Mouse (Mus musculus): ENCODE measurements around the gene Rnf114. TPM values are rescaled to one million over a fixed set of nuclear protein-coding genes. Genes with fewer than 3 reads are reported as not detected.

Rnf114 gene
- polyA plus RNA-seq (2015; fragmentation: Nextera tagmentation; extraction: Ambion mirVana) = 133 and 140 TPM in 2 replicates

GRCm38 (mm10) chr2:167491757-167492708 is at the start of gene Rnf114:
TSS of gene Rnf114 (plus strand) at chr2:167492645.
- WGBS = 3% methylated on average over 51 of the region's 52 CpGs

DNA sequence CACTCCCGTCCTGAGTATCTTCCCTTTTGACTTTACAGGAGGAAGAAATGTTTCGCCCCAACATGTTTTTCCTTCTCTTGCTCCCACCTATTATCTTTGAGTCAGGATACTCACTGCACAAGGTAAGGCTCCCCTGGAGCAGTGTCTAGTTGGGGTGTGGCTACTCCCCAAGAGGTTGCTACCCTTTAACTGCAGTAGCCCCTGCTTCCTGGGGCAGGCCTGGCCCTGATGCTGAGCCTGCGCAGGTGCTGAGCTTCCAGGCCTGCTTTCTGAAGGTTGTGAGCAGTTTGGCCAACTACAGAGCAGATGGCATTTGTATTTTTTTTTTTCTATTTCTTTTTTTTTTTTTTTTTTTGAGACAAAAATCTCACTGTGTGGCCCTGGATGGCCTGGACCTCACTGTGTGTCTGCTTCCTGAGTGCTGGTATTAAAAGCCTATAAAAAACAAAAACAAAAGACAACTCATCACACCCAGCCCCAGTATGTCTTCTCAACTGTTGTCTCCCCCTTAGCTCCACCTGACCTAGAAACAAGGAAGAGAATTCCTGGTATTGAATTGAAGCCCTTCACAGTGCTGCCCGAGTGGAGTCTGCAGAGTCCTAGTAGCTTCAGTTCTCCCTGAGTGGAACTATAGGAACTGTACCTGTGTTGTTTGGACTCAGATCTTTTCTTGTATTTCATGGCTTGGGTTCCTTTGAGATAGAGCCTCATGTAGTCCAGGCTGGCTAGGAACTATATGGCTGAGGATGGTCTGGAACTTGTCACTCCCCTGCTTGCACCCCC is 48.8 kb upstream of the Rnf114 start:
- WGBS = 92% methylated on average over 4 of the region's 4 CpGs
- Histone ChIP-seq H3K4me1 (replicated peaks; ENCODE audit: control insufficient read depth, insufficient read depth, low read length) (no peaks in the 10 kb centered on the region), H3K27ac (ENCODE audit: low read length) (no peak overlapping the region)

More at GRCm38 (mm10) chr2:167491757-167492708, at the start of gene Rnf114:
- peak within 1 kb of the TSS; percentile 99 for H3K27ac ChIP-seq (ENCODE audit: low read length)
- H3K4me1 ChIP-seq (replicated peaks; ENCODE audit: control insufficient read depth, insufficient read depth, low read length) = peaks cover 28% of the 10 kb centered on the region
- H3K4me3 ChIP-seq (replicated peaks; ENCODE audit: low read length) = peak within 1 kb of the TSS; percentile 100
- no peaks in the 10 kb centered on the region for H3K9me3 ChIP-seq (ENCODE audit: control insufficient read depth, low read length)
- peak; percentile 31 for ATAC-seq
- H3K9ac ChIP-seq (replicated peaks; ENCODE audit: low read depth, low read length) = peak within 1 kb of the TSS; percentile 92
- peak within 1 kb of the TSS; percentile 98 for H3K4me2 ChIP-seq (ENCODE audit: low read length)
- H3K27me3 ChIP-seq (replicated peaks; ENCODE audit: control insufficient read depth, insufficient read depth, low read length) = no peaks in the 10 kb centered on the region
- H3K36me3 ChIP-seq (ENCODE audit: control insufficient read depth, insufficient read depth) = no peaks in the 10 kb centered on the region

DNA sequence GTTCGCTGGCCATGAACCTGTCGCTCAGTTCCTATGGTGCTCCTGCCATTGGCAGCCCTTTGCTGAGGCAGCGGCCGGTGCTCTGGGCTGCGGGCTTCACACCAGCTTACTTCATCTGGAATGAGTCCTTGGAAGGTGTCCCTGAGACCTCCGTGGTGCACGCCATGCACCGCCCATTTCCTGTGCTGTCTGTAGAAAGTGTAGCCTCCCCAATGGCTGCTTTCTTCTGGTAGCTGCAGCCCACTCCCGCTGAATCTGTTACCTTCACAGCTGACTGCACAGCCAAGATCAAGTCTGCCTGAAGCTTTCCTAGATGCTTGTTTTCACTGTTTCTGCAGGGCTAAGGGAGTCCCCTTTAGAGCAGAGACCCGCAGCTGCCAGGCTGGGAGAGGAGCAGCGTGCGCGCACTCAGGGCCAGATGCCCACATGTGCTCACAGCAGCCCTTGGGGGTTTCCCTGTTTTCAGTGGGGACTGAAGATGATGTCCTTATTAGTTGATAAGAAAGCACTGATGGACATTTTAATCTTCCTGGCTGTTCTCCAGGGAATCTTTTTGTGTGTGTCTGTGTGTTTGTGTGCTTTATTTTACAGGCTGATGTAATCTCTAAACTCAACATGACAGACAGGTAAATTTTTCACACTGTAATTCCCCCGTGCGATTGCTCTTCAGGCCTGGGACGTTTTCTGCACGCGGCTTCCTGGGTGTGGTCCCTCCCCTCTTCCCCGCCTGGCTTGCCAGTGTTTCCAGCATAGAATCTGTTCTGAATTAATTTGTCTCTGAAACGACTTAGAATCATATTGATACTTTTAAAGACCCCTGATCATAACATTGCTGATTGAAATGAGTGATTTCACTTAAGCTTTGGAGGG is 46.3 kb upstream of the Rnf114 start:
- no peak overlapping the region for H3K27ac ChIP-seq (ENCODE audit: low read length)
- H3K27me3 ChIP-seq (replicated peaks; ENCODE audit: control insufficient read depth, insufficient read depth, low read length) = no peaks in the 10 kb centered on the region
- peaks cover 9% of the 10 kb centered on the region; the same call in 1 of the 2 replicates for H3K36me3 ChIP-seq (ENCODE audit: control insufficient read depth, insufficient read depth)
- H3K4me3 ChIP-seq (replicated peaks; ENCODE audit: low read length) = no peak overlapping the region
- no peak overlapping the region for H3K4me2 ChIP-seq (ENCODE audit: low read length)
- no peak overlapping the region for H3K9ac ChIP-seq (replicated peaks; ENCODE audit: low read depth, low read length)
- WGBS = 78% methylated on average over 20 of the region's 20 CpGs
- H3K4me1 ChIP-seq (replicated peaks; ENCODE audit: control insufficient read depth, insufficient read depth, low read length) = no peaks in the 10 kb centered on the region
- ATAC-seq = no peak
- no peaks in the 10 kb centered on the region for H3K9me3 ChIP-seq (ENCODE audit: control insufficient read depth, low read length)

More for the DNA sequence above, 48.8 kb upstream of the Rnf114 start:
- ATAC-seq = no peak
- H3K36me3 ChIP-seq (ENCODE audit: control insufficient read depth, insufficient read depth) = peaks cover 6% of the 10 kb centered on the region; the same call in 1 of the 2 replicates
- no peak overlapping the region for H3K4me2 ChIP-seq (ENCODE audit: low read length)
- H3K9me3 ChIP-seq (ENCODE audit: control insufficient read depth, low read length) = no peaks in the 10 kb centered on the region
- no peaks in the 10 kb centered on the region for H3K27me3 ChIP-seq (replicated peaks; ENCODE audit: control insufficient read depth, insufficient read depth, low read length)
- no peak overlapping the region for H3K4me3 ChIP-seq (replicated peaks; ENCODE audit: low read length)
- H3K9ac ChIP-seq (replicated peaks; ENCODE audit: low read depth, low read length) = no peak overlapping the region

DNA sequence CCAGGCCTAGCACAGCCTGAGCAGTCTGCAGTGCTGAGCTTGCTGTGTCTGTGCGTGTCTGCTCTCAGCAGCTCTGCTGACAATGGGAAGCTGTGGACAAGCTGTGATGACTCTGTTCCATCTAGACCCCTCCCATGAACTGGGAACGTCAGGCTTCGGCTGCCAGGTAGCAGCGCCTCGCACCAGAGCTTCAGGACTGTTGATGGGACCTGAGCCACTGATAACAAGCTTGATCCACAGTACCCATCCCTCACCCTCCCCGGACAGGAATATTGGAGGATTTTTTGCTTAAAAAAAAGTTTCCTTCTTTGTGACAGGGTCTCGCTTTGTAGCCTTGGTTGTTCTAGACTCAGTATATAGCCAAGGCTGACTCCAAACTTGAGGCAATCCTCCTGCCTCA is 45.2 kb upstream of the Rnf114 start:
- H3K36me3 ChIP-seq (ENCODE audit: control insufficient read depth, insufficient read depth) = peaks cover 9% of the 10 kb centered on the region; the same call in 1 of the 2 replicates
- H3K9ac ChIP-seq (replicated peaks; ENCODE audit: low read depth, low read length) = no peak overlapping the region
- H3K9me3 ChIP-seq (ENCODE audit: control insufficient read depth, low read length) = no peaks in the 10 kb centered on the region
- no peak for ATAC-seq
- H3K4me1 ChIP-seq (replicated peaks; ENCODE audit: control insufficient read depth, insufficient read depth, low read length) = no peaks in the 10 kb centered on the region
- H3K27ac ChIP-seq (ENCODE audit: low read length) = no peak overlapping the region
- no peak overlapping the region for H3K4me3 ChIP-seq (replicated peaks; ENCODE audit: low read length)
- H3K27me3 ChIP-seq (replicated peaks; ENCODE audit: control insufficient read depth, insufficient read depth, low read length) = no peaks in the 10 kb centered on the region
- H3K4me2 ChIP-seq (ENCODE audit: low read length) = no peak overlapping the region
- 95% methylated on average over 7 of the region's 7 CpGs for WGBS

DNA sequence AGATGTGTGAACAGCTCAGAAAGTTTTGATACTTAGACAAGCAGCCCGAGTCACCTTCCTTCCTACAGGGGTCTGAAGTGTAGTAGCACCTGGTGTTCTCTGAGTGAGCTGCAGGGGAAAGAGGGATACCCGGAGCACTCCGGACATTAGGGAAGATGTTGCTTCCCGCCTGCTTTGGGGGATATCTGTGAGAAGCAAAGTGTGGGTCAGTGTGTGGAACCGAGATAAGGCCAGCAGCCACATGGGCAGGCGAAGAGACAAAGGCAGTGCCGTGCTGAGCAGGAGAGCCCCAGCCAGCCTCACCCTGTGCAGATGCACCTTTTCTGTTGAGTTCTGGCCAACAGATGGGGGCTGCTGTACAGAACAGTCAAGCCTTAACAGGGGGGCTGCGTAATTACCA is 44.8 kb upstream of the Rnf114 start:
- Histone ChIP-seq H3K4me2 (ENCODE audit: low read length) (no peak overlapping the region), H3K9me3 (ENCODE audit: control insufficient read depth, low read length) (no peaks in the 10 kb centered on the region), H3K27ac (ENCODE audit: low read length) (no peak overlapping the region), H3K36me3 (ENCODE audit: control insufficient read depth, insufficient read depth) (peaks cover 9% of the 10 kb centered on the region; the same call in 1 of the 2 replicates), H3K27me3 (replicated peaks; ENCODE audit: control insufficient read depth, insufficient read depth, low read length) (no peaks in the 10 kb centered on the region), H3K4me1 (replicated peaks; ENCODE audit: control insufficient read depth, insufficient read depth, low read length) (no peaks in the 10 kb centered on the region), H3K4me3 (replicated peaks; ENCODE audit: low read length) (no peak overlapping the region), H3K9ac (replicated peaks; ENCODE audit: low read depth, low read length) (no peak overlapping the region)
- no peak for ATAC-seq
- 91% methylated on average over 8 of the region's 8 CpGs for WGBS

DNA sequence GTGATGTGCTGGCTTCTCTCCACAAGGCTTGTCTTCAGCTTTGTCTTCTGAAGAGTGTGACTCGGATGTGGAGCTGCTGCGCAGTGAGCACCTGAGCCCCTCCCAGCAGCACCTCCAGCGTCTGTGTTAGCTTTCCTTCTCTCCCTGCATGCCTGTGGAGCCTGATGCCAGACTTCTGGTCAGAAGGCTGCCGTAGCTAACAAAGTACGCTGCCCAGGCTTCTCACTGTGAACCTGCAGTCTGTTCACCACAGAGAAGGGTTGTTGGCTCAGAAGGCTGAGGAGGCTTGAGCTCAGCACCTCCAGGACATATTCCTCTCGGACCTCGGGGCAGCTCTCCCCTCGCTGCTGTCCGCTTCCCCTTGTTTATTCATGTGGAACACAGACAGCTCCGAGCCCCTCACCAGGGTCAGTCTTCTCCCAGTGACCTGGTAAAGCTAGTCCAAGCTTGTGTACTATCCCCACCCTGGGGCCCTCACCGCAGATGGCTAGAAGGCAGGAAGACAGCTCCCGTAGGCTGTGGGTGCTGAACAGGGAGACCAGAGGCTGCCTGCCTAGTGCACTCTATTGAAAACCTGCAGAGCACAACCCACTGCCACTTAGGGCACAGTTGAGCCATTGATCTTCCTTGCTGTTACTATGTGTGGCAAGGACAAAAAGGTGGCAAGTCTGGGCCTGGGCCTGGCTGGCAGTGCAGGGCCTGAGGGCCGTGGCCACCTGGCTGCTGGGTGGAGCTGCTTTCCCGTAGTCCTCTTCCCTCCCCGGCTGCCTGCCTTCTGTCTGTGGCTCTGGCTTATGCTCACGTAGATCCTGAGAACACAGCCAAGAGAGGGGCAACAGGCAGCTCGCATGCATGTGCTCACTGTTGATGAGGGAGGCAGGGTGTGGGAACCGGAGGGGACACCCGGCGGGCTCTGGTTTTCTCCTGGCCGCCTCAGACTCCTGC is 42.8 kb upstream of the Rnf114 start:
- peaks cover 12% of the 10 kb centered on the region for H3K36me3 ChIP-seq (ENCODE audit: control insufficient read depth, insufficient read depth)
- WGBS = 88% methylated on average over 21 of the region's 21 CpGs
- no peaks in the 10 kb centered on the region for H3K27me3 ChIP-seq (replicated peaks; ENCODE audit: control insufficient read depth, insufficient read depth, low read length)
- H3K9ac ChIP-seq (replicated peaks; ENCODE audit: low read depth, low read length) = no peak overlapping the region
- H3K27ac ChIP-seq (ENCODE audit: low read length) = no peak overlapping the region
- ATAC-seq = no peak
- no peak overlapping the region for H3K4me3 ChIP-seq (replicated peaks; ENCODE audit: low read length)
- H3K4me1 ChIP-seq (replicated peaks; ENCODE audit: control insufficient read depth, insufficient read depth, low read length) = no peaks in the 10 kb centered on the region
- no peaks in the 10 kb centered on the region for H3K9me3 ChIP-seq (ENCODE audit: control insufficient read depth, low read length)
- H3K4me2 ChIP-seq (ENCODE audit: low read length) = no peak overlapping the region

- Histone ChIP-seq H3K9me3 (ENCODE audit: control insufficient read depth, low read length) (no peaks in the 10 kb centered on the region), H3K36me3 (ENCODE audit: control insufficient read depth, insufficient read depth) (peaks cover 9% of the 10 kb centered on the region), H3K4me3 (replicated peaks; ENCODE audit: low read length) (no peak overlapping the region), H3K4me1 (replicated peaks; ENCODE audit: control insufficient read depth, insufficient read depth, low read length) (no peaks in the 10 kb centered on the region), H3K4me2 (ENCODE audit: low read length) (no peak overlapping the region), H3K27ac (ENCODE audit: low read length) (no peak overlapping the region), H3K9ac (replicated peaks; ENCODE audit: low read depth, low read length) (no peak overlapping the region), H3K27me3 (replicated peaks; ENCODE audit: control insufficient read depth, insufficient read depth, low read length) (no peaks in the 10 kb centered on the region)
- WGBS = 93% methylated on average over 8 of the region's 8 CpGs
- no peak for ATAC-seq
These were observed 41.8 kb upstream of the Rnf114 start for GRCm38 (mm10) chr2:167450647-167451046.

DNA sequence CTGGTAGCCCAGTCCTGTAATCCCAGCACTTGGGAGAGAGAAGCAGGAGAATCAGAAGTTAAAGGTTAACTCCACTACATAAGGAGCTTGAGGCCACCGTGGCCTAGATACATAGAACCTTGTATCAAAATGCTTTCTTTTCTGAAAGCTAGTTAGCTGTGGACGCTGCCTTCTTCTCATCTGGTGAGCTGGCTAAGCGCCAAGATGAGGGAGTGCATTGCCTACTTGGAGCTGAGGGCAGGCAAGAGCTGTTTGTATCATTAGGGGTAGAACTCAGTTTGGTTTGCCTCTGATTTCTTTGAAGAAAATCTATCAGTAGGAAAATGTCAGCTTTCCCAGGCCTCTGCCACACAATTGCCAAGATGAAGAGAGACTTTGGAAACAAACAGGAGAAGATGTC is 38.6 kb upstream of the Rnf114 start:
- no peaks in the 10 kb centered on the region for H3K27me3 ChIP-seq (replicated peaks; ENCODE audit: control insufficient read depth, insufficient read depth, low read length)
- ATAC-seq = no peak
- H3K4me1 ChIP-seq (replicated peaks; ENCODE audit: control insufficient read depth, insufficient read depth, low read length) = peaks cover 3% of the 10 kb centered on the region; the same call in 1 of the 2 replicates
- H3K36me3 ChIP-seq (ENCODE audit: control insufficient read depth, insufficient read depth) = peaks cover 8% of the 10 kb centered on the region
- no peak overlapping the region for H3K9ac ChIP-seq (replicated peaks; ENCODE audit: low read depth, low read length)
- H3K4me3 ChIP-seq (replicated peaks; ENCODE audit: low read length) = no peak overlapping the region
- no peak overlapping the region for H3K27ac ChIP-seq (ENCODE audit: low read length)
- no peak overlapping the region for H3K4me2 ChIP-seq (ENCODE audit: low read length)
- WGBS = 67% methylated on average over 3 of the region's 3 CpGs
- H3K9me3 ChIP-seq (ENCODE audit: control insufficient read depth, low read length) = no peaks in the 10 kb centered on the region
